Mouse (Mus musculus) cerebellum, postnatal 25 days (tissue): Measurements from ENCODE around the gene Stard8.
A peak's percentile ranks its signal among the peaks of the same experiment; 100 is the strongest.
"Not testable (repeated sequence)": the region's sequence is repeated elsewhere in the genome, so short reads cannot be mapped to it uniquely, and the experiment has no call there.

Experiments
- DNase-seq, 2 experiments: peaks; one replicate each; pipeline ENCODE4 v3.0.0; 2021; ENCODE audit warnings: mixed read lengths in 2 of 2

The Stard8 gene

DNA sequence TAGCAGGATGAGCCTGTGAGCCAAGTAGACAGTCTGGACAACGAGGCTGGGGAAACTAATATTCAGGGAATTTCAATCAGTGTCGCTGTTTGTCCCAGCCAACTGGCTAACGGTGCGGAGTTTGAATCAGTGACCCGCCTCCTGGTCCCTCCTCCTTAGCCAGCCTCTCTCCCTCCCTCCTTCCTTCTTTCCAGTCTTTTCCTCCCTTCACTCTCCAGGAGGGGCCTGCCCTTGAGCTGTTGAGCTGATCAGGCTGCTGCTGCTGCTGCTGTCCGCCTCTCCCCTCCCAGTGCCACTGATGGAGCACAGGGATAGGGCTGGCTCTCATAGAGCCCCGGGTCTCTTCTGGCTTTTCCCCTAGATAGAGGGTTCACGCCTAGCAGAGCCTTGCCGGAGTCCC, at the start of gene Stard8:
TSS of gene Stard8 (plus strand) at position 203 of the 400 bp plus-strand sequence.
- no peak for DNase-seq

- peak; percentile 23 to 39 for DNase-seq
These were observed 49.1 kb upstream of the Stard8 start for GRCm38 (mm10) chrX:98953941-98954340.

GRCm38 (mm10) chrX:98958287-98958686, 44.8 kb upstream of the Stard8 start:
- no peak for DNase-seq

DNA sequence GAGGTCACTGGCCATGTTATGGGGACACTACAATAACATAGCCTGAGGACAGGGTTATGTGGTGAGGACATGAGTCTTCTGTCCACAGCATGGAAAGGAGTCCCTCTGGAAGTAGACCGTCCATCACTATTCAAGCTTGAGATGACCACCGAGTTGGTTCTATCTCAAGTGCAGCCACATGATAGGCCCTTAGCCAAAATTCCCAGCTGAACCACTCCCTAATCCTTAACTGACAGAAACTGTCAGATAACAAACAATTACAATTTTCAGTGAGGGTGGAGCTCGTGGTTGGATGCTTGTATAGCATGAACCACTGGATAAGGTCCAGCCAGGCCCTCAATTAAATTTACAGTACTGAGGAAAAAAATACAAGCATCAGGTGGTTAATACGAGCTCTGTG, 44.0 kb upstream of the Stard8 start:
- no peak for DNase-seq

- DNase-seq: no peak
These were observed 39.3 kb upstream of the Stard8 start for GRCm38 (mm10) chrX:98963742-98964141.

- no peak for DNase-seq
These were observed 38.5 kb upstream of the Stard8 start for GRCm38 (mm10) chrX:98964513-98964912.

GRCm38 (mm10) chrX:98986611-98987010, 16.4 kb upstream of the Stard8 start:
- not testable (repeated sequence) for DNase-seq

DNA sequence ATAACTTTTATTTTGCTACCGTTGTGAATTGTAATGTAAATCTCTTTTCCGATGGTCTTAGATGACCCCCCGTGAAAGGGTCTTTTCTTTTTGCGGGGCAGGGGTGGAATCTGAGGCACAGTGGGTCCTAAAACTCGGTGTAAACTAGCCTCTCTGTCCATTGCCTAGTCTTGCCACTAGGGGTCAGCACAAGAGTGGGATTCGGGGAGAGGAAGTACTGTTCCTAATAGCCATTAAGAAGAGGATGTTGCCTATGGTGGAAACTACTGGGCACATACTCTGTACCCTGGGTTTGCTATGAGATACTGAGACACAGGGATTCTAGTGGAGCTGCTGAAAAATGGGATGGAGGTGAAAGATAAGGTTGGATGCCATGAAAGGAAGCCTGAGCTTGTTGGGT, 13.5 kb upstream of the Stard8 start:
- DNase-seq: peak; percentile 11 to 46

GRCm38 (mm10) chrX:99002065-99002464, 983 bp upstream of the Stard8 start:
- no peak for DNase-seq

DNA sequence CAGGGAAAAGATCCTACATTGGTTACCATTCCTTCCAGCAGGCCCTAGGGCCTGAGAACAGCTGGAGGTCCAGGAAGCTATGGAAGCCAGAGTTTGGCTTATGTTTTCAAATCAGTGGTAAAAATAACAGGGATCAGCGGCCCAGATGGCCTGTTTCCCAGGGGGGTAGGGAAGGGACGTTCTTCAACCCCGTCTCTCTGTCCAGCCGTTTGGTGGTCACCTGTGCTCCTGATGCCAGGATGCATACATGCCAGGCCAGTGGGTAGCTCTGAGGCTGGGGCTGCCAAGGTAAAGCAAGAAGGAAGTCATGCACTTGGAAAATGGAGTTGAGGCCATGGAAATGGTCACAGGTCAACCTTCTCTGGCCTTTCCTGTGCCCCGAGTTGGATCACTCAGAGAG, 7.5 kb downstream of the Stard8 start:
- DNase-seq: no peak

DNA sequence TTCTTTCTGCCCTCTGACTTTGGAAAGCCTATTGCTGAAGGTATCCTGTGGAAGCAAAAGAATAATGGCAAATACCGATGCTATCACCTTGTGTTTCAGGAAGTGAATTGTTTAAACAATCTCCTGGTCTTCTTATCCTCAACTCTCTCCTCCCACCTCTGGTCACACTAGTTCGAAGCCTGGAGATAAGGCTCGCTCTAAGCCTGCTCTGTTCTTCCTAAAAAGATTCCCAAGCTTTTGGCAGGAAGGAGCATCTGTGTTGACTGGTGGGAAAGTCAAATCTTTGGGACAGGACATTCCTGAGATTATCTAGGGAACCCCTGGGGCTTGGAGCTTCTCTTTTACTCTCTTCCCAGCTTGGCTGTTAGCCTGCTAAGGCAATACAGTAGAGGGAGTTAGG, 8.2 kb downstream of the Stard8 start:
- no peak for DNase-seq

DNA sequence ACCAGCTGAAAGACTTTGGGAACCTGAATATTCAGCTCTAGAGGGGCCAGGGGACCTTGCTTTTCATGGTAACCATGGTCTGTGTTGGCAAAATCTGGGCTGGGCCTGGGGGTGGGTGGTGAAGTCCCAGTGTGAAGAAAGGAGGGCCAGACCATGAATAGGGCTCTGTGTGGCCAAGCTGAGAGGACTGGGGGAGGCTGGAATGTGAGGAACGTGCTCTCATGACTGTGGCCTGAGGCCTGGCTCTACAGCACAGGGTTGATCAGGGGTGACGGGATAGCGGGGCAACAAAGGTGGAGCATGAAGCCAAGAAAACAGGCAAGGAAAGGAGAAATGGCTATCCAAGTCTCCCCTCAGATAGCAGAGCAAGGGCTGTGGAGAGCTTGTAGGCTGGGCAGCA, 9.4 kb downstream of the Stard8 start:
- DNase-seq: no peak

- DNase-seq: no peak
These were observed 12.7 kb downstream of the Stard8 start for GRCm38 (mm10) chrX:99015705-99016104.

GRCm38 (mm10) chrX:99016987-99017386, 13.9 kb downstream of the Stard8 start:
- no peak for DNase-seq

DNA sequence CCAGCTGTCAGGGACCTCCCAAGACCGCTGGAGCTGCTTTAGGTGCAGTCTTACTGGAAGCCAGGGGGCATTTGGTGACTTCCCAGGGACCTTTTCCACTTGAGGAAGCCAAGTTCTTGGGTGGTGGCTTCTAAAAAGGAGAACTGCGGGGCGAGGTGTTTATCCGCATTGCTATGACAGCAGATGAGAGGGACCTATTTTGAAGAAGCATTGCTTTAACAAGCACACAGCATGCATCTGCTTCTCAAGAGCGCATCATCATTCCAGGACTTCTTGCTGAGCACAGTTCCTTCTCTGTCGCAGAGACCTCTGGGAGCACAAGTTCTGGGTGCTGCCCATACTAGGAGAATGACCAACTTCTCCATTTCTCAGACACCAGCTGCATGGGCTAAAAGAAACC, 14.8 kb downstream of the Stard8 start:
- no peak for DNase-seq

- no peak for DNase-seq
These were observed 16.3 kb downstream of the Stard8 start for GRCm38 (mm10) chrX:99019303-99019702.

- no peak for DNase-seq
These were observed 17.2 kb downstream of the Stard8 start for GRCm38 (mm10) chrX:99020215-99020614.

DNA sequence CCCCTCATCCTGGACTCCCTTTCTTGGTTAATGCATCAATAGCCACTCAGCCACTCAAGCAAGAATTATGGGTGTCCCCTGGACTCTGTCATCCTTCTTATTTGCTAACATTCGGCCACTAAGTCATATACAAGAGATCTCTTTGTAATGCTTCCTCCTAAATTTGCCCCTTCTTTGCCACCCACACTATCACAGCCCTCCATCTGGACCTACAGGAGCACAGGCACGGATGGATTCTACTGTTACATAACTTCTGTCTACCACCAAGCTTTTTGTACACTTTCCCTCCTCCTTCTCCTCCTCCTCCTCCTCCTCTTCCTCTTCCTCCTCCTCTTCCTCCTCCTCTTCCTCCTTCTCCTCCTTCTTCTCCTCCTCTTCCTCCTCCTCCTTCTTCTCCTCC, 18.5 kb downstream of the Stard8 start:
- no peak for DNase-seq

DNA sequence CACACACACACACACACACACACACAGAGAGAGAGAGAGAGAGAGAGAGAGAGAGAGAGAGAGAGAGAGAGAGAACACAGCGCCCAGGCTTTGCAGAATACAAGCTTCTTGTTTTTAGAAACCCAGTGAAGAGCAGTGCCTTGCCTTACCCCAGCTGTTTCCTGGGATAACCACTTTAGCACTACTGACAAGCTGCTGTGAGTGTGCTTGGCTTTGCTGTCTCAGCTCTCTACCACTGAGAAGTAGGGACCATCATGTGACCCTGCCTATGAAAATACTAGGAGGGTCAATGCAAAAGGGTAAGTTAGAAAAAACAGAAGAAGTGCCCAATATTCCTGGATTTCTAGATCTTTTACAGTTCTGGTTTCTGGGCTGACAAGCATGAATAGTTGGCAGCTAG, 20.9 kb downstream of the Stard8 start:
- no peak for DNase-seq

- DNase-seq: no peak
These were observed 32.4 kb downstream of the Stard8 start for GRCm38 (mm10) chrX:99035407-99035806.

DNA sequence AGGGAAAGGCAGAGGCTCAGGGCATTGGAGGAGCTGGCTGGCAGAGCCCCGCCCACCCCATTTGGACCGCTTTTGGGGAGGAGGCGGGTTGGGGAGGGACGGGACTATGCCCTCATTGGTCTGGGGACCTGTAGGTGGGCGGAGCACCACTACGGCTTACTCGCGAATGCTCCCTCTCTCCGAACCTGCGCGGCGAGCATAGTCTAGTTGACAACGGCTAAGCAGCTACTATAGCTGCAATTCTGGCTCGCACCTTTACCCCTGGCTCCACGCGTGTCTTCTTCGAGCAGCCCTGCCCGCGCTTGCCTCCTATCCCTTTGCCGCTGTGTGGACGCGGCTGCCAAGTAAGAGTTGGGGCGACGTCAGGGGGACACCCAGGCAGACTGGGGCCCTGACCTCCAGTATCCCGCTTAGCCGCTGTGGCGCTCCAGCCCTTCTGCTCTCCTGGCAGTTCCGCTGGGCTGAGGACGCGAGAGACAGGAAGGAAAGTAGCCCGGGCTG, 39.5 kb downstream of the Stard8 start:
- peak; percentile 54 to 77 for DNase-seq

DNA sequence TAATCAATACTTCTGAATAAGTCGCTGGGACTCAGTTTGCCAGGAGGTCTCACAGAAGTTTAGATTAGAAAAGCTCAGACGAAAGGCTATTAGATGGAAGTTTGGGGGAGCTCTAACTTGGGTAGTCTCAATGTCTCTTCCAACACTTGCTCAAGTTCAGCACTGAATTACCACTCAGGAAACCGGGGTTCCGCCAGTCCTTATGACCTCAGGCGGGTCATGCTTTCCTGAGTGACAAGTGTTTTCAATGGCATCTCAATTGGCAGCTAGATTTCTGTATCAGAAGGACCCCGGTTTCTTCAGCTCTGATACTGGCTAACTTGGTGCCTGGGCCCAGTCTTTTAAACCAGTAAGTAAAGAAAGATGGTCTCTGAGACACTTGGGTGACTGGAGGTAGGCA, 40.2 kb downstream of the Stard8 start:
- DNase-seq: no peak

DNA sequence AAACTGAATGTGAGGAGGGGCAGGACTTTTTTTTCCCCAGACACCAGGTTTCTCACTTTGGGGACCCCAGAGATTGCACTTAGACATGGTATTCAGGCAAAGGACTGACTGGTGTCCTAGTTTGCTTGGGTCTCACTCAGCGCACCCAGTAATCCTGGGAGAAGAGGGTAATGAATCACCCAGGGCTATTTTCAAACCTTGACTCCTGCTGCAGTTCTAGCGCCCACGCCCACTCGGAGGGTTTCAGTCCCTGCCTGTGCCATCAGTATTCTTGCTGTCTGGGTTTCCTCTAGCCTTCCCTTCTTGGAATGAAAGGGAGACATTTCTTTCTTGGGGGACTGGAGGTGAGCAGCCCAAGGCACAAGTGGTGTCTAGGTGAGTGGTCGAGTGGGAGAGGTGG, 40.7 kb downstream of the Stard8 start:
- DNase-seq: no peak

GRCm38 (mm10) chrX:99045315-99045714, 42.3 kb downstream of the Stard8 start:
- DNase-seq: no peak

DNA sequence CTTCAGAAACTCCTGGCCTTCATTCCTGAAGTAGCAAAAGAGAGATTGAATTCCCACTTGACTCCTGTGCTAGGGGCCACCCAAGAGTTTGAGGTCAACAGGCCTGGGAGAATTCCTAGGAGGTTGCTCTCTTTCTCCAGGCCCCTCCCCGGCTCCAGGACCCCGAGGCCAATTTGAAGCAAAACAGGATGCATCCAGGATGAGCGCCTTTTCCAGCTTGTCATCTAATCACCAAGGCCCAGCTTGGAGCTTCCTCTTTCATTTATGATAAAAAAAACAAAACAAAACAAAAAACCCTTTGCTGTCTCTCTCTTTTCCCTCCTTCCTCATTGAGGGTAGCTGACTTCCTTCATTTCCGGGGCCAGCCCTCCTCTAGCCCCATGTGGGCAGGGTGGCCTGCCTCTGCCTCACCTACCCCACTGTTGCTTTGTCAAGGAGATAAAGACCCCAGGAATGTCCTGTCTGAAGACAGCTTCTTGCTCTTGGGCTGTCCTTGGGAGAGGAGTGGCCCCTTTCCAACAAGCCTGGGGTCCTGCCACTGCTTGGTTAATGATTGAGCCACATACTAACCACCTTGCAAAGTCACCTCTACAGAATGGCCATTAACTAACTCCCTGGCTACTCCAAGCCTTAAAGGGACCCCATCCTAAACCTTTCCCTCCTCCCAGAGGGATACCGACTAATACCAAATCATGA, 43.5 kb downstream of the Stard8 start:
- no peak for DNase-seq
